Mouse (Mus musculus) limb, embryonic 10.5 days (tissue): ENCODE measurements around the gene BC017158. TPM values are rescaled to one million over a fixed set of nuclear protein-coding genes. Genes with fewer than 3 reads are reported as not detected.

Experiments used
- DNase-seq: peaks from one replicate; pipeline ENCODE4 v3.0.0-alpha.2; 2017; ENCODE audit warnings: low spot score
- H3K27ac ChIP-seq: fragments of 300-500 bp; sonication (generic); 2 replicates; pipeline ENCODE4 v1.5.1; 2016; ENCODE audit warnings: mild to moderate bottlenecking
- H3K27me3 ChIP-seq: fragments of 300-500 bp; sonication (generic); 2 replicates; pipeline ENCODE4 v1.6.1; 2016; ENCODE audit warnings: low read depth, mild to moderate bottlenecking; ENCODE audit not compliant: poor library complexity, severe bottlenecking
- H3K36me3 ChIP-seq: fragments of 300-500 bp; sonication (generic); 2 replicates; pipeline ENCODE4 v1.6.1; 2016; ENCODE audit warnings: mild to moderate bottlenecking, moderate library complexity
- H3K4me1 ChIP-seq: fragments of 300-500 bp; sonication (generic); 2 replicates; pipeline ENCODE4 v1.6.1; 2016
- H3K4me3 ChIP-seq: fragments of 300-500 bp; sonication (generic); 2 replicates; pipeline ENCODE4 v1.5.1; 2016; ENCODE audit warnings: mild to moderate bottlenecking, moderate library complexity
- H3K9me3 ChIP-seq: fragments of 300-500 bp; sonication (generic); replicated peaks from 2 replicates; pipeline ENCODE4 v1.6.1; 2016; ENCODE audit warnings: mild to moderate bottlenecking
- WGBS: fragments of 180-500 bp; shearing (Covaris S2); methylation state at CpG from one replicate; pipeline ENCODE4 v1.1.7; 2016; 5-methylcytosine and 5-hydroxymethylcytosine counted together
- polyA plus RNA-seq: library from polyadenylated mRNA; unstranded; fragments of >200 nt; fragmentation: Nextera tagmentation; extraction: Ambion mirVana; gene quantifications from 2 replicates; pipeline ENCODE4 v1.2.1, GENCODE M21; 2016

BC017158 gene
- polyA plus RNA-seq, 1 experiment from 2014 or later, result 27.9 TPM

GRCm38 (mm10) chr7:128319140-128319539, 21.2 kb upstream of the BC017158 start:
- Histone ChIP-seq H3K9me3 (no peaks in the 10 kb centered on the region), H3K27ac (no peak overlapping the region), H3K36me3 (no peaks in the 10 kb centered on the region), H3K27me3 (no peaks in the 10 kb centered on the region), H3K4me3 (no peak overlapping the region), H3K4me1 (peaks cover 28% of the 10 kb centered on the region)
- WGBS, result 89% methylated on average over 7 of the region's 7 CpGs
- no peak for DNase-seq

- H3K36me3 ChIP-seq, result no peaks in the 10 kb centered on the region
- H3K27me3 ChIP-seq, result no peaks in the 10 kb centered on the region
- 65% methylated on average over 4 of the region's 4 CpGs for WGBS
- peaks cover 28% of the 10 kb centered on the region for H3K4me1 ChIP-seq
- no peak overlapping the region for H3K27ac ChIP-seq
- no peaks in the 10 kb centered on the region for H3K9me3 ChIP-seq
- H3K4me3 ChIP-seq, result no peak overlapping the region
- no peak for DNase-seq
Measured at GRCm38 (mm10) chr7:128317011-128317410, 19.0 kb upstream of the BC017158 start.

GRCm38 (mm10) chr7:128314491-128314890, 16.5 kb upstream of the BC017158 start:
- H3K9me3 ChIP-seq, result no peaks in the 10 kb centered on the region
- no peaks in the 10 kb centered on the region for H3K36me3 ChIP-seq
- no peaks in the 10 kb centered on the region for H3K27me3 ChIP-seq
- no peak overlapping the region for H3K27ac ChIP-seq
- 82% methylated on average over 7 of the region's 7 CpGs for WGBS
- H3K4me1 ChIP-seq, result peaks cover 19% of the 10 kb centered on the region
- no peak overlapping the region for H3K4me3 ChIP-seq
- DNase-seq, result no peak

- no peaks in the 10 kb centered on the region for H3K36me3 ChIP-seq
- WGBS, result 85% methylated on average over 2 of the region's 2 CpGs
- no peak for DNase-seq
Measured at GRCm38 (mm10) chr7:128313601-128314000, 15.6 kb upstream of the BC017158 start.

GRCm38 (mm10) chr7:128312375-128313059, 14.5 kb upstream of the BC017158 start:
- DNase-seq, result no peak
- Histone ChIP-seq H3K4me3 (no peak overlapping the region), H3K4me1 (peaks cover 14% of the 10 kb centered on the region), H3K36me3 (no peaks in the 10 kb centered on the region), H3K27me3 (no peaks in the 10 kb centered on the region), H3K9me3 (no peaks in the 10 kb centered on the region), H3K27ac (no peak overlapping the region)
- 85% methylated on average over 13 of the region's 13 CpGs for WGBS

More at GRCm38 (mm10) chr7:128313601-128314000, 15.6 kb upstream of the BC017158 start:
- Histone ChIP-seq H3K4me3 (no peak overlapping the region), H3K27me3 (no peaks in the 10 kb centered on the region), H3K27ac (no peak overlapping the region), H3K9me3 (no peaks in the 10 kb centered on the region), H3K4me1 (peaks cover 14% of the 10 kb centered on the region)

- Histone ChIP-seq H3K4me1 (peaks cover 12% of the 10 kb centered on the region), H3K27me3 (no peaks in the 10 kb centered on the region), H3K4me3 (no peak overlapping the region), H3K9me3 (no peaks in the 10 kb centered on the region), H3K27ac (no peak overlapping the region), H3K36me3 (no peaks in the 10 kb centered on the region)
- WGBS, result 85% methylated on average over 8 of the region's 8 CpGs
- no peak for DNase-seq
Measured at GRCm38 (mm10) chr7:128311811-128312210, 13.8 kb upstream of the BC017158 start.

- Histone ChIP-seq H3K27ac (no peak overlapping the region), H3K9me3 (no peaks in the 10 kb centered on the region), H3K4me3 (no peak overlapping the region), H3K4me1 (peaks cover 10% of the 10 kb centered on the region), H3K27me3 (no peaks in the 10 kb centered on the region), H3K36me3 (no peaks in the 10 kb centered on the region)
- no peak for DNase-seq
- 9% methylated on average over 3 of the region's 3 CpGs for WGBS
Measured at GRCm38 (mm10) chr7:128311263-128311662, 13.3 kb upstream of the BC017158 start.

- H3K27me3 ChIP-seq, result no peaks in the 10 kb centered on the region
- H3K9me3 ChIP-seq, result no peaks in the 10 kb centered on the region
- 57% methylated on average over 8 of the region's 8 CpGs for WGBS
- H3K27ac ChIP-seq, result no peak overlapping the region
- no peaks in the 10 kb centered on the region for H3K36me3 ChIP-seq
- DNase-seq, result no peak
- no peak overlapping the region for H3K4me3 ChIP-seq
- H3K4me1 ChIP-seq, result peaks cover 10% of the 10 kb centered on the region
Measured at GRCm38 (mm10) chr7:128310229-128310688, 12.3 kb upstream of the BC017158 start.

- Histone ChIP-seq H3K27ac (no peak overlapping the region), H3K4me1 (peaks cover 10% of the 10 kb centered on the region), H3K4me3 (no peak overlapping the region), H3K36me3 (no peaks in the 10 kb centered on the region), H3K9me3 (no peaks in the 10 kb centered on the region), H3K27me3 (no peaks in the 10 kb centered on the region)
- DNase-seq, result no peak
- WGBS, result 83% methylated on average over 1 of the region's 1 CpGs
Measured at GRCm38 (mm10) chr7:128309776-128310175, 11.8 kb upstream of the BC017158 start.

- WGBS, result 85% methylated on average over 3 of the region's 3 CpGs
- Histone ChIP-seq H3K4me1 (peaks cover 10% of the 10 kb centered on the region), H3K9me3 (no peaks in the 10 kb centered on the region), H3K27me3 (no peaks in the 10 kb centered on the region), H3K4me3 (no peak overlapping the region), H3K36me3 (no peaks in the 10 kb centered on the region), H3K27ac (no peak overlapping the region)
- no peak for DNase-seq
Measured at GRCm38 (mm10) chr7:128309216-128309615, 11.2 kb upstream of the BC017158 start.

GRCm38 (mm10) chr7:128307851-128308250, 9.9 kb upstream of the BC017158 start:
- Histone ChIP-seq H3K4me3 (no peak overlapping the region), H3K27me3 (no peaks in the 10 kb centered on the region), H3K27ac (no peak overlapping the region), H3K36me3 (no peaks in the 10 kb centered on the region), H3K9me3 (no peaks in the 10 kb centered on the region), H3K4me1 (peaks cover 10% of the 10 kb centered on the region)
- DNase-seq, result no peak

- no peak overlapping the region for H3K27ac ChIP-seq
- no peaks in the 10 kb centered on the region for H3K36me3 ChIP-seq
- 22% methylated on average over 5 of the region's 5 CpGs for WGBS
- no peak overlapping the region for H3K4me3 ChIP-seq
- no peaks in the 10 kb centered on the region for H3K9me3 ChIP-seq
- no peak for DNase-seq
- H3K4me1 ChIP-seq, result no peaks in the 10 kb centered on the region
- no peaks in the 10 kb centered on the region for H3K27me3 ChIP-seq
Measured at GRCm38 (mm10) chr7:128304907-128305306, 6.9 kb upstream of the BC017158 start.

GRCm38 (mm10) chr7:128304198-128304597, 6.2 kb upstream of the BC017158 start:
- Histone ChIP-seq H3K4me1 (no peaks in the 10 kb centered on the region), H3K9me3 (no peaks in the 10 kb centered on the region), H3K4me3 (no peak overlapping the region), H3K27ac (no peak overlapping the region), H3K27me3 (no peaks in the 10 kb centered on the region), H3K36me3 (no peaks in the 10 kb centered on the region)
- no peak for DNase-seq
- whole genome bisulfite sequencing, result 83% methylated on average over 6 of the region's 6 CpGs

GRCm38 (mm10) chr7:128302151-128302550, 4.2 kb upstream of the BC017158 start:
- Histone ChIP-seq H3K4me3 (no peak overlapping the region), H3K4me1 (peaks cover 11% of the 10 kb centered on the region), H3K27me3 (no peaks in the 10 kb centered on the region)

More at GRCm38 (mm10) chr7:128302151-128302550, 4.2 kb upstream of the BC017158 start:
- WGBS, result 88% methylated on average over 3 of the region's 3 CpGs
- Histone ChIP-seq H3K36me3 (no peaks in the 10 kb centered on the region), H3K9me3 (no peaks in the 10 kb centered on the region), H3K27ac (no peak overlapping the region)
- DNase-seq, result no peak
